Mouse (Mus musculus): Measurements from ENCODE around the gene Nfya. TPM values are rescaled to one million over a fixed set of nuclear protein-coding genes. Genes with fewer than 3 reads are reported as not detected.

The Nfya gene
- polyA plus RNA-seq, 1 experiment from 2014 or later = 9.3 TPM

- H3K27me3 ChIP-seq (replicated peaks; ENCODE audit: control insufficient read depth, insufficient read depth, low read length) = no peaks in the 10 kb centered on the region
- 0 out of 2 replicates have a peak, but pooled peaks have one; percentile 39 for ATAC-seq
- WGBS = 58% methylated on average over 3 of the region's 3 CpGs
- H3K36me3 ChIP-seq (ENCODE audit: control insufficient read depth, insufficient read depth, low read length) = no peaks in the 10 kb centered on the region
- no peak overlapping the region for H3K27ac ChIP-seq (ENCODE audit: low read length)
- no peak overlapping the region for H3K4me3 ChIP-seq (ENCODE audit: low read length)
- 0 out of 2 replicates have a peak, but pooled peaks cover 5% of the 10 kb centered on the region for H3K4me1 ChIP-seq (ENCODE audit: control insufficient read depth, insufficient read depth, low read length)
- H3K9me3 ChIP-seq (ENCODE audit: control insufficient read depth, low read length) = no peaks in the 10 kb centered on the region
- H3K9ac ChIP-seq (ENCODE audit: low read depth, low read length) = no peak overlapping the region
- no peak overlapping the region for H3K4me2 ChIP-seq (ENCODE audit: low read depth, low read length)
Observed at GRCm38 (mm10) chr17:48341947-48342346, 67.8 kb downstream of the Nfya start.

GRCm38 (mm10) chr17:48340267-48340666 lies 69.4 kb downstream of the Nfya start:
- Histone ChIP-seq H3K9ac (ENCODE audit: low read depth, low read length) (no peak overlapping the region), H3K27me3 (replicated peaks; ENCODE audit: control insufficient read depth, insufficient read depth, low read length) (no peaks in the 10 kb centered on the region), H3K4me1 (ENCODE audit: control insufficient read depth, insufficient read depth, low read length) (no peaks in the 10 kb centered on the region), H3K36me3 (ENCODE audit: control insufficient read depth, insufficient read depth, low read length) (no peaks in the 10 kb centered on the region), H3K4me3 (ENCODE audit: low read length) (no peak overlapping the region), H3K9me3 (ENCODE audit: control insufficient read depth, low read length) (no peaks in the 10 kb centered on the region), H3K27ac (ENCODE audit: low read length) (no peak overlapping the region), H3K4me2 (ENCODE audit: low read depth, low read length) (no peak overlapping the region)
- ATAC-seq = no peak
- WGBS = 58% methylated on average over 1 of the region's 1 CpGs

Other genes starting within 250 kb of the Nfya start
- 0.20 and 0.33 TPM in 2 replicates for gene A530064D06Rik, start 242.6 kb downstream of the Nfya start, polyA plus RNA-seq (2015; fragmentation: Nextera tagmentation; extraction: Ambion mirVana)
- 0.56 and 0.72 TPM in 2 replicates for gene Trem1, start 177.1 kb downstream of the Nfya start, polyA plus RNA-seq (2015; fragmentation: Nextera tagmentation; extraction: Ambion mirVana)
- 0.37 and 0.57 TPM in 2 replicates for gene Trem3, start 162.1 kb downstream of the Nfya start, polyA plus RNA-seq (2015; fragmentation: Nextera tagmentation; extraction: Ambion mirVana)
- gene Treml4, start 145.6 kb downstream of the Nfya start, polyA plus RNA-seq (2015; fragmentation: Nextera tagmentation; extraction: Ambion mirVana) = 4.0 and 5.8 TPM in 2 replicates
- gene Treml2, start 110.4 kb downstream of the Nfya start, polyA plus RNA-seq (2015; fragmentation: Nextera tagmentation; extraction: Ambion mirVana) = 0.27 and 0.37 TPM in 2 replicates
- gene B430306N03Rik, start 93.8 kb downstream of the Nfya start, polyA plus RNA-seq (2015; fragmentation: Nextera tagmentation; extraction: Ambion mirVana) = 0.44 and 0.59 TPM in 2 replicates
- gene Trem2, start 63.5 kb downstream of the Nfya start, polyA plus RNA-seq (2015; fragmentation: Nextera tagmentation; extraction: Ambion mirVana) = 4.4 and 5.1 TPM in 2 replicates
- 0.44 and 0.98 TPM in 2 replicates for gene Treml1, start 50.0 kb downstream of the Nfya start, polyA plus RNA-seq (2015; fragmentation: Nextera tagmentation; extraction: Ambion mirVana)
- 62.7 and 70.6 TPM in 2 replicates for gene Oard1, start 108 bp upstream of the Nfya start, polyA plus RNA-seq (2015; fragmentation: Nextera tagmentation; extraction: Ambion mirVana)
- gene Apobec2, start 23.0 kb upstream of the Nfya start, polyA plus RNA-seq (2015; fragmentation: Nextera tagmentation; extraction: Ambion mirVana) = 4.6 and 5.4 TPM in 2 replicates
- 4.5 and 4.7 TPM in 2 replicates for gene Tspo2, start 41.6 kb upstream of the Nfya start, polyA plus RNA-seq (2015; fragmentation: Nextera tagmentation; extraction: Ambion mirVana)
- gene Unc5cl, start 45.0 kb upstream of the Nfya start, polyA plus RNA-seq (2015; fragmentation: Nextera tagmentation; extraction: Ambion mirVana) = 47.2 and 49.3 TPM in 2 replicates

Data from intestine, embryonic 16.5 days (tissue).